Mouse (Mus musculus) adrenal gland (tissue): ENCODE results near the gene Rhox7a.
"Not testable (repeated sequence)": the region's sequence is repeated elsewhere in the genome, so short reads cannot be mapped to it uniquely, and the experiment has no call there.

Source experiments
- intact Hi-C: fragments of 180-260 bp; cut with DNase I; formaldehyde crosslinking; loops from one replicate; pipeline ENCODE4 v1.15.1; 2025
- long read RNA-seq, 2 experiments: library from polyadenylated mRNA; unstranded; transcript quantifications; one replicate each; pipeline ENCODE4 v2.0.0; 2020; ENCODE audit warnings: borderline replicate concordance in 1 of 2; ENCODE audit not compliant: insufficient replicate concordance in 1 of 2

The Rhox7a gene
- long read RNA-seq, experiment 1 = 0 reads
- long read RNA-seq, experiment 2 = 0 reads

GRCm38 (mm10) chrX:37831386-37831785 is at the start of gene Rhox7a:
Gene Rhox7a (plus strand): TSS chrX:37831686.
- intact Hi-C loops = not testable (repeated sequence)

DNA sequence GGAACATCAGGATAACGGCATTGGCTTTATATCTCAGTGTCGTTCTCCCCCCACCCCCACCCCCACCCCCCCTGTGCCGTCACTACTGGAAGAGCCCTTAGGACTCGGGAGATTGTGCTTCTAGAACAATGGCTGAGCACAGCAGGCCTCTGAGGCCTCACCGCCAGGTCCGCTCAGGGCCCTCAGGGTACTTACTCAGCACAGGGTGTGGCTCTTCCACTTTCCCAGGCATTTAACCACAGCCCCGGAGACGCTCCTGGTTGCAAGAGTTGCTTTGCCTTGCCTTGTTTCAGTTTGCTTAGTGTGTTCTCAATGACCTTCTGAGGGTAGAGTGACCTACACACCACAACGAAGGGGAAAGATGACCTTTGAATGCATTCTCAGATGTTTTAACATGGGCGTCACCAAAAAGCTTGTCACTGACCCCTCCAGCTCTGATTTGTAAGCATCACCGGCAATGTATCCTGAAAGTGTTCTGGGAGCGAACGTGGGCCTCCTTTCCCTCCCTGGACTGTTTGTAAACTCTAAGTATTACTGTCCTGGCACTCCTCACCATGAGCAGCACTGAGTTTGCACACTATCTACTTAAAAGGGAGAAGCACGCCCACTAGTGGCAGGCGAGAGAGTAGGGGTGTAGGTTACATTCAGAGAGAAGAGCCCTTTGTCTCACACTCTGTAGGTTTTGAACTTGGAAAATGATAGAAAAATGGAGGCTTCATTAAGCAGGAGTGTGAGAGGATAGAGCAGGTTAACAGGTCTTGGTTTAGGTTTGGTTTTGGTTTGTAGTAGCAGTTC is 24.0 kb upstream of the Rhox7a start:
- intact Hi-C loops = no loop called here

GRCm38 (mm10) chrX:37809396-37809795 is 22.1 kb upstream of the Rhox7a start:
- intact Hi-C loops = no loop called here

- intact Hi-C loops = no loop called here
Observed at GRCm38 (mm10) chrX:37811179-37811578, 20.3 kb upstream of the Rhox7a start.

GRCm38 (mm10) chrX:37815665-37816064 is 15.8 kb upstream of the Rhox7a start:
- intact Hi-C loops = no loop called here

DNA sequence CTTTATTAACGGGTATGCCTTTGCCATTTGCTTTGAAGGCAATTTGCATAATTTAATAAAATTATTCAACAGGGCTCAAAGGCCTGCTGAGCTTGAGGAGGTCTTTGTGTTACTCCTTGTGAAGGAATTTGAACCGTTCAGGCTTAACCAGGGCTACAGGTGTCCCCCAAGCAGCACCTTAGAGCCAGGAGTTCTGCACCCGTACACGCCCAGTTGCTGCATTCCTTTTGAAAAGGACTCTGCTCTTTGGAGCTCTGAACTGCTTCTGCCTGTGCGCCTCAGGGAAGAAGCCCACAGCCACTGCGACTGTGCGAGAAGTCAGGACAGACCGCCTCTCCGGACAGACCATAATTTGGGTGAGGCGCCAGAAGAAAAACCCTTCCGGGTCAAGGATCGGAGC is 4.9 kb upstream of the Rhox7a start, which contains the start of gene Rhox6:
Gene Rhox6 (plus strand): TSS at position 301 of the 400 bp plus-strand sequence.
- intact Hi-C loops = not testable (repeated sequence)

DNA sequence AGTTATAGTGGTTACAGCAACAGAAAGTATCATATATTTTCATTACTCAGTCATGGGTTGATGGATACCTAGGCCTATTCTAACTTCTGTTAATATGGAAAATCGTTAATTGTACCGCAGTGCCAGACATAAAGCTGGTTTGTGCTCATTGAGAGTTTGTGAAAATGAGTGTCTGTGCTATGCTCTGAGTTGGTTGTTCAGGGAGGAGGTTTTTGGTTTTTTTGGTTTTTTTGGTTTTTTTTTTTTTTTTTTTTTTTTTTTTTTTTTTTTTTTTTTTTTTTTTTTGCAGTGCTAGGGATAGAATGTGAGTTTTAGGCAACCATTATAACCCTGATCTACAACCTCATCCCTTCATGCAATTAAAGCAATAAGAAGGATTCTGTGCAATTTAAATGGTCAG is 40.2 kb downstream of the Rhox7a start:
- intact Hi-C loops = no loop called here

DNA sequence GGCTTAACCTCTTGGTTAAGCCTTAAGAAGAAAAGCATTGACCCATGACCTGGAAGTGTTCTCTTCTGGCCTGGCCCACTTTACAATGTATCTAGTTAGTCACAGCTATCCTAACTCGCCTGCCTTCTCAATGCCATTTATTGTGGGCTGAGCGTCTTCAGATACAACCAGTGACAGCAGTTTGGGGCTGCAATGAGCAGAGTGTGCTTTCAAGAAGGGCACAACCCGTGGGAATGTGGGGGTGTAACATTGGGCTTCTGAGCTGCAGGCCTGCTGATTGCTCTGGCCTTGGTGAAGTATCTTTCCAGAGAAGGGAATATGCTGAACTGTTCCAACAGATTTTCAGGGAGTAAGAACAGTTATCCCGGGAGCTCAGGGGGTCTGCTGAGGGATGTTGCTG is 47.4 kb downstream of the Rhox7a start, which contains the start of gene Rhox8:
Gene Rhox8 (minus strand): TSS at position 101 of the 400 bp plus-strand sequence.
- intact Hi-C loops = no loop called here
